Mouse (Mus musculus) kidney, postnatal 25 days (tissue): ENCODE results near the gene Acbd4.

Experiments used
- DNase-seq, 2 experiments: peaks; one replicate each; pipeline ENCODE4 v3.0.0; 2021; ENCODE audit warnings: mixed read lengths in 2 of 2

Gene Acbd4

DNA sequence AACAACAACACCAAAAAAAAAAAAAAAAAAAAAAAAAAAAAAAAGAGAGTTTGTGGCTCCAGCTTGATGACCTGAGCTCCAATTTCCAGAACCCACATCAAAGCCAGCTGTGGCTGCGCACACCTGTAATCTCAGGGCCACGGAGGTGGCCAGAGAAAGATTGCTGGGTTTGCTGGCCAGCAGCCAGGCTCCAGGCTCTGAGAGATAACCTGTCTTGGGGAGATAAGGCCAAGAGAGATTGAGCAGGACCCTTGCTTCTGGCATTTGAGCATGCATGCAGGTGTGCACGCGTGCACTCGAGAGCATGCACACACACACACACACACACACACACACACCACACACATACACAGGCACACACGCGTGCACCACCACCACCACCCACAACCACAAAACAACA is 8.2 kb upstream of the Acbd4 start:
- peak in 1 of 2 experiments; percentile 35 for DNase-seq

DNA sequence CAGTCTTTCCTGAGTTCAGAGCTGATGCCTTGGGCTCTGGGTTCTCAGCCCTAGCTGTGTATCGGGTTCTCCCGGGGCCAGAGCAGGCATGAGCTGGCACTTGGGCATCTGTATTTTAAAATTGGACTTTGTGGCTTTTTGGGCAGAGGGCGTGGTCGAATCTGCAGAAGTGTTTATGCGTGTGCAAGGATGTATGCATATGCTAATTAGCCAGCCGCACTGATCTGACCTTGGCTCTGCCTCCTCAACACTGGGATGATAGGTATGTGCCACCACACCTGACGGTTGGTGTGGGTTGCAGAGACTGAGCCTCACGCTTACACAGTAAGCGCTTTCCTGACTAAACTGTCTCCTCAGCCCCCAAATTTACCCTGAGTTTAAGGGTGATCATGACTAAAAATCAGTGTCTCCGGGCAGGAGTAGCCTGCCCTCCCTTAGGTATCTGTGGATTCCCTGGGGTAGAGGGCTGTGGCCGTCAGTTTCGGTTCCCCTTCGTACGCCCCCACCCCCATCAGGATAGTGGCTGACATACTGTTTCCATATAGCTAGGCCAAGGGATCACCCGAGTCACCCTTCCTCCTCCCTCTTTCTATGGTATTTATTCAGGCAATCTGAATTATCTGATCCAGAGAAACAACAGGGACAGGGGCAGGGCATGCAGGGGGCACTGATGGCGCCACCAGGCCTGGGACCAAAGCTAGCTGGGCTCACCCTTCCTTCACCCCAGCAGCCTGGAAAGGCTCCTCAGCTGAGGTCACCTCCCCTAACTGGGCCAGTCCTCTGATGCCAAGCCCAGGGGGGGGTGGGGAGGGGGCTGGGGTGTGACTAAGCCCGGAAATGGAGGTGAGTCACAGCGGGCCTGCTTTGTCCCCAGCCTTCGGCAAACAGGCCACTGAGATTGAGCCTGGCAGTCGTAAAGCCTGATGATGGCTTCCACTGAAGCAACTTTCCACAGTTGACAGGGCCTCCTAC is 7.3 kb upstream of the Acbd4 start:
- peak in 1 of 2 experiments; percentile 49 for DNase-seq

DNA sequence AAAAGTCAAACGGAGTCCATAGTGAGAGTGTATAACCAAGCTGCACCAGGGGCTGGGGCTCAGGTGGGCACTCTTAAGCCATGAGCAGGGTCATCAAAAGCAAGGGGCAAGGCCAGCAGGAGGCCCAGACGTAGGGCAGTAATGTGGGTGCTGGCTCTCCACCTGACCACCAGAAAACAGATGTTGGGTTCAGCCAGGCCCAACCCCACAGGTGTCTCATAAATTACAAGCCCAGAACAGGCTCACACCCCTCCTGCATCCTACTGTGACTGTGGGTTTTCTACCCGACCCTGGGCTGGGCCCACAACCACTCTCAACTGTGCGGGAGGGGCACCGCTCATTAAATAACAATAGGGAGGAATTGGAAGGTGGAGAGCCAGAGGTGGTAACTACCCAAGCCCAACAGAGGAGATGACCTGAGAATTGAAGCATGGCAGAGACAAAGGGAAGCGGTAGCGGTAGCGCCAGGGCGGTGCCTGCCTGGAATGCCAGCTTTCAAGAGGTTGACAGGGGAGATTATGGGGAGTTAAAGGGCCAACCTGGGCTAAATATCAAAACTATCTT is 6.3 kb upstream of the Acbd4 start:
- DNase-seq = peak in 1 of 2 experiments; percentile 34

DNA sequence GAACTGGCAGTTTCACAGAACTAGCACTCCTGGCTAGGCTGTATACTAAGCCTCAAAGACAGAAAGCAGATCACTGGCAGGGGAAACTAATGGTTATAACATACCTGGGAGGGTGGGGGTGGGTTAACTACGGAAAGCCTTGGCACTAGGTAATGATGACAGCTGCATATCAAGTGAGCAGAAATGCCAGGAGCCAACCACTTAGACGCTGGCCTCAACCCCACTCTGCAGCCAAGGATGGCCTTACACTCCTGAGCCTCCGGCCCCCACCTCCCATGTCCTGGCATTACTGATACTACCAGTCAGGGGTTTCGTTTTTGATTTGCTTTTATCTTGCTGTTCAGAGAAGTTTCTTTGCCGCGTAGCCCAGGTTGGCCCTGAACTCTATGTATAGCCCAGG is 5.7 kb upstream of the Acbd4 start:
- DNase-seq = peak in 1 of 2 experiments; percentile 39

DNA sequence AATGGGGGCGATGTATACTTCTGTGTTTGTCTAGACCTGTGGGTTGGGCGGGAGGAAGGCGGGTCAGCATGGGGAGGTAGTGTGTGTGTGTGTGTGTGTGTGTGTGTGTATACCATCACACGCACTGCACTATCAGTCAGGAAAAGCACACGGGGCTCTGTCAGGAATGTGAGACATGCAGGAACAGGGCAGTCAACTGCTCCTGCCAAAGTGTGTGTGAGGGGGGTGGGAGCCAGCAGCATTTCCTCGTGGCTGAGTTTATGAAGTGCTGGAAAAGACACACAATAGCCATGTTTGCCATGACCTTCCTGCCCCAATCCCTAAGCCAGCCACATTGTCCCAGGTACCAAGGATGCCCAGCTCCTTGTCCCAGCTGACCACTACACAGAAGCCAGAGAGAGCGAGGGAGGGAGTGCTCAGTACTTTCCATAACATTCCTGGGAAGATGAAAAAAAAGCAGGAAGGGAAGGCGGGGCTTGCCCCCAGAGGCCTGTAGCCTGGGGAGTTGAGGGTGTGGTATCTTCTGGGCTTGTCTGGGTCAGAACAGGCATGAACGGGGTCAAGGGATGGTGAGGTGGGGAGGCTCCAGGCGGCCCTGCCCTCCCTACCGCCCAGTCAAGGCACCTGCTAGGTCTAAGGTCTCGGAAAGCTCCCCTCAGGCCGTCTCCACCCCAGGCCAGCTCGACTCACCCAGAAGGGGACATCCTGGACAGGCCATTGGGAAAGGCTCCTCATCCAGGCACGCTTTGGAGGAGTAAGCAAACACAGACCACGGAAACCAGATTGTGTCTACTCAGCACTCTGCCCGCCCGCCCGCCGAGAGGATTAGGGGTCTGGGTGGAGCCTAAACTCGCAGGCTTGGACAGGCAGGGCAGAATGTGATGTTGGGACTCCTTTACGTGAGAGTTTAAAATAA is 4.2 kb upstream of the Acbd4 start:
- DNase-seq = peak in 1 of 2 experiments; percentile 67

DNA sequence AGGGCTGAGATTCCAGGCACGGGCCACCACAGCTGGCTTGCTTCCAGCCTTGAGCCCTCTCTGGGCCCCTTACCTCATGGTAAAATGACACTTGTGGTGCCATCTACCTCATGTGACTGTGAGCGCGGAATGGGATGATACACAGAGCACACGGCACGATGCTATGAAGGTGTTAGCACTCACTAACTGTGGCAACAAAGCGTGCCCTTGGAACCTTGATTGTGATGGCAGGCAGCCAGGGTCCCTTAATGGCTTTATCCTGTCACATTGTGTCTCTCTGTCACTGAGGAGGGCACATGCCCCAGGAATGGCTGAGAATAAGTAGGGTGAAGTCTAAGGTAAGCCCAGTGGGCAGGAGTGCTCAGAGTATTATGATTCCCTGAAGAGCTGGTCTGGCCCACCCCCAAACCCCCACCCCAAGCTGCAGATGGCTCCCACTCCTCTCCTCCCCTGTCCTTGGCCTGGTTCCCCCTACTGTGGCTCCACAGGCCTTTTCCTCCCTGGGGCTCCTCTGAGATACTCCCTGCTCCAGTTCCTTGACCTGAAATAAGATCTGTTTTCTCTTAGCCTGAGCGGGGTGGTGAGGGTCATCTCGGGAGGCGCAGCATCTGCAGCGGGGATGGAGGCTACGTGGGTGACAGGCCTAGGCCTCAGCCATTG is 2.8 kb upstream of the Acbd4 start:
- peak; percentile 48 to 57 for DNase-seq

DNA sequence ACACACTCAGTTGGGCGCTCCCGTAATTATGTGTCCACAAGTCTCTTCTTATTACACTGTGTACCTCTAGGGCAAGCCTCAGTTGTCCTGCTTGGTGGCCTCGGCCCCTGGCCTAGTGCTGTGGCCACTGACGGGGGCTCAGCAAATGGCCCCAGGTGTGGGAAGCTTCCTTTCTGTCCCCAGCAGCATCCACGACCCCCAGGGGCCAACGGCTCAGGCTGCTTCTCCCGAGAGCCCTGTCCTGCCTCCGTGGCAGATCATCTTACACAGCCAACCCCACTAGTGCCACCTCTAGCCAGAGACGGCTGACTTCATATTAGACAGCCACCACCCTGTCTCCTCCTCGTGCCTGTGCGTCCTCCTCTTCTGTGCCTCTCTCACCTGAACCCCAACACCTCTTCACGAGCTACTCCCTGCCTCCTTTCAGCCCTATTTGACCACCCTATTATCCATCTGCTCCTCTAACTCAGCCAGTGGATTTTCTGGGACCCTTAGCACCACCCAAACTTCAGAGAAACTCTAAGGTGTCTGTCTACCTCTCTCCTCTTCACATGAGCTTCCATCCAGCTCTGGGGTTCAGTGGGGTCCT is 2.0 kb upstream of the Acbd4 start:
- peak in 1 of 2 experiments; percentile 43 for DNase-seq

DNA sequence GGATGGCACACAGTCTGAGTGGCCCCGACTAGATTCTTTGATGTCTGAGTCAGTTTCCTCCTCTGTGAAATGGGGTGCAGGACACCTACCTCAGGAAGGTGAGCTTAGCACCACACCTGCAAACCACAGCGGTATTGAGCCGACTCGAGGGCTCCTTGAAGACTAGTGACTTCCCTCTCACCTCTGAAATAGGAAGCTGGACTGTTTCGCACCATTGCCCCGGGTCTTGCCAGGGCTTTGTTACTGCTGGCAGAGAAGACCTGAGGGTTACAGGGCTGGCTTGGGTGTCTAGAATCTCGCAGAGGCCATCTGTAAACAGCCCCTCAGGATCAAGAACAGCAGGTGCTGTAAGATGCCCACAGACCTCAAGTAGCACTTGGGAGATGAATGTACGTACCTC is 1.1 kb upstream of the Acbd4 start:
- DNase-seq = peak in 1 of 2 experiments; percentile 66

DNA sequence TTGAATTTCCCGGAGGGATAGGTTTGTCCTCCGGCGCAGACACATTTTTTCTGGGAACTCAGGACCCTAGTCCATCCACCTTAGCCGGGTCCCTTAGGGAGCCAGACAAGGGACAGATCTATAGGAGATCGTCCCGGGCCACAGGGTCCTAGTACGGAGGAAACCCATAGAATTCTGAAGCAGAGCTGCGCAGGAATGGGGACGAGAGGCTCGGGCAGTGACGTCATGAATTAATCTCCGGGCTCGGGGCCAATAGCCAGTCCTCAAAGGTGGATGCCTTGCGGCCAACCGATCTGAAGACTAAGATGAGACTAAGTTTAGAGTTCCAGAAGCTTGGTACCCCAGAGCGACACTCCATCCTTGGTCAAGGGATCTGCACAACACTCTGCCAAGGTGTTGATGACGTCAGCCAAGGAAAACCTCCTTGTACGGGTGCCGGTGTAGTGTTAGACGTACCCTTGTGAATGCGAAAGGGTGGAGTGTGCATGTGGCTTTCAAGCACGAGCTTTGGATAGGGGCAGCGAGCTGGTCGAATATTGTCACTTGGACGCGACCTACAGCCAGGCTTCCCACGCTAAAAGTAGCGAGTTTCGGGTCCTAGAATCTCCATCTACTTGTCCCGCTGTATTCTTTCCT is 502 bp downstream of the Acbd4 start:
- peak; percentile 87 to 88 for DNase-seq

DNA sequence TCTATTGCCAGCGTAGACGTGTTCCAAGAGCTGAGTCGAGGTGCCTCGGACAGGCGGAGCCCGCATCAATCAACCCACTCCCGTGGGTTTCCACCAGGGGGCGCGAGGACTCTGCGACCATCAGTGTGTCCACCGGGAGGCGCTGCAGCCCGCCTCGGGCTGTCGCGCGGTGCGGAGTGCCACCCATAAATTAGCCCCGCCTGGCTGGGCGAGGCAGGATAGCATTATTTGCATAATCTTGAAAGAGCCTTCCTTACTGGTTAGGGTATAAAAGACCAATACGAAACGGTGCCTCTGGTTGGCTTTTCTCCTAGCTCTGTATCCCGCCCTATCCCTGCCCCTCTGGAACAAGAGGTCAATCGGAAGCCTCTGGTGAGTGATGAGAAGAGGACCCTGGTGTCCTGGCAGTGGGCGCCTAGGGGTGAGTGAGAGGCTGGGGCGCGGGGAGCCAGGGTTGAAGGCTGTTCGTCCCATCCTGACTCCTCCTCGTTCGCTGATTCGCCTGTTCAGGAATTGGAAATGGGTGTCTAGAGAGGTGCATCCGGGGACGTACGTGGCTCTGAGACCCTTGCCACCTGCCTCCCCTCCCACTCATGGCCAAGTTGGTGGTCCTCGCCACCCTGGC is 1.4 kb downstream of the Acbd4 start:
- DNase-seq = peak; percentile 96 to 97

DNA sequence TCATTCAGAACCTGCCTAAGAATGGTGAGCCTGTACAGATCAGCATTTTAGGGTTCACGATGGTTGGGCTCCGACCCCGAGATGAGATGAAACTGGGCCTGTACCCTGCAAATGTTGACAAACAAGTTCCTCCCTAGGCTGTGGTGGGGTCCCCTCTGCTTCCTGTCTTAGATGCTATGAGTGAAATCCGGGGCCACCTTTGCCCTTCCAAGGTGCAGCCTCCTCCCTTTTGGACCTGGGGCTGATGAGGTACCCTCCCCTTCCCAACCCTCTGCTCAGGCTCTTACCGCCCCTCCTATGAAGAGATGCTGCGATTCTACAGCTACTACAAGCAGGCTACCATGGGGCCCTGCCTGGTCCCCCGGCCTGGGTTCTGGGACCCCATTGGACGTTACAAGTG is 2.1 kb downstream of the Acbd4 start:
- DNase-seq = peak in 1 of 2 experiments; percentile 74

DNA sequence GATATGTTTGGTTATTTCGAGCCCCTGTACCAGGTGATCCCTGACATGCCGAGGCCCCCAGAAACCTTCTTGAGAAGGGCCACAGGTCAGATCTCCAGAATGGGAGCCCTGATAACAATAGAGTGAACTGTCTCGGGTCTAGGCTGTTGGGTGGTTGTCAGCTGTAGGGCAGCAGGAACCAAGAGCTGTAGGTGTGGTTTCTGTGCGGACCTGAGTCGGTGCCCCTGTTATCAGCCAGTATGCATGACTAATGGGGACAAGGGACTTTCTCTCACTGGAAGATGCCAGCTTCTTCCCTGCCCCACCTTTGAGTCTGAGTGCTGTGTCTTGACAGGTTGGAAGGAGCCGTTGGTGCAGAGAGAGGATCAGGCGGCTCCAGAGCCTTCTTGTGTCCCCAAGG is 3.0 kb downstream of the Acbd4 start:
- peak in 1 of 2 experiments; percentile 47 for DNase-seq

DNA sequence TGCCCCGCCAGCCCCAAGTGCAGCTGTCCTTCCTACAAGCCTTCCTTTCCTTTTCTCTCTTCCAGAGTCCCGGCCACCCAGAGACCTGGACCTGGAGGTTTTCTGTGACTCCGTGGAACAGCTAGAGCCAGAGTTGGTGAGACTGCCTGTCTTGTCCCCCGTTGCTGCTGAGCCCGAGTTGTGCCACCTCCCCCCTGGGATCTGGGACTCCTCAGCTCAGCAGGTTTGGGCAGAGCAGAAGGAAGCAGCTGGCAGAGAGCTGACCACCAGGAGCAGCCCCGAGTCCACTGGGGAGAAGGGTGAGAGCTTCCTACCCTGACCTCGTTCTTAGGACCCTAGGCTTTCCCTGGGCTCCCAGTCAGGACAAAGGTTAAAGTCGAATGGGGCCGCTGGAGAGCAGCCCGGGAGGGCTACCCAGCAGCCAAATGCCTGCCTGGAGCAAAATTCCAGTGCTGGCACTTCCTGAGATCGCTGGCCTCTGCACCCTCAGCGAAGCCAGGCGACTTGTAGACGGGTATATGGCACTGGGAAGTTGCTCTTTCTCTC is 3.8 kb downstream of the Acbd4 start:
- peak; percentile 82 to 92 for DNase-seq

DNA sequence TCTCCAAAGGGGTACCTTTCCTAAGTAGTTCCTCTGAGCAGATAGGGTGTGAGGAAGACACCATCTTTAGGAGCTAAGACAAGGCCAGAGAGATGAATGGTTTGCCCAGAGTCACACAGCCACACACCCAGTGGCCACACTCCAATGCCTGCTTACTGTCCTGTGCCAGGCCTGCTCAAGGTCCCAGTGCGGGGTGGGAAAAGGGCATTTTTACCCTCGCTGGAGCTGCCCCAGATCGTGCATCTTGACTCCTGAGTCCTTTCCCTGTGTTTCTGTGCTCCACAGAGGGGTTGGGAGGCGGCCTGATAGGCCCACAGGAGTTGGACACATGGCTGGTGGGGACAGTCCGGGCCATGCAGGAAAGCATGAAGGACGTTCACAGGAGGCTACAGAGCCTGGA is 4.3 kb downstream of the Acbd4 start:
- peak in 1 of 2 experiments; percentile 59 for DNase-seq

DNA sequence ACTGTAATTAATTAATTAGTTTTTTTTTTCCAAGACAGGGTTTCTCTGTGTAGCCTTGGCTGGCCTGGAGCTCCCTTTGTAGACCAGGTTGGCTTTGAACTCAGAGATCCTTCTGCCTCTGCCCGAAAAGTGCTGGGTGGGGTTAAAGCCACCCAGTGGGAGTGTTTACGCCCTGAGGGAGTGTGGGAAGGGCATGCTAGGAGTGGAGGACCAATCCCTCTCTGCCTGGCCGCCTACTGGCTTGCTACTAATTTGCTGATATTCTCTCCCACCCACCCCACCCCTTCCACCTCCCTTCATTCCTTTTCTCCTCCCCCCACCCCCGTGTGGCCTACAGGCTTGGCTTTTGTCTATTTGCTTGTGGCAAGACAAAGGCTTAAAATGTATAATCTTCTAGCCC is 4.9 kb downstream of the Acbd4 start:
- DNase-seq = peak in 1 of 2 experiments; percentile 60

DNA sequence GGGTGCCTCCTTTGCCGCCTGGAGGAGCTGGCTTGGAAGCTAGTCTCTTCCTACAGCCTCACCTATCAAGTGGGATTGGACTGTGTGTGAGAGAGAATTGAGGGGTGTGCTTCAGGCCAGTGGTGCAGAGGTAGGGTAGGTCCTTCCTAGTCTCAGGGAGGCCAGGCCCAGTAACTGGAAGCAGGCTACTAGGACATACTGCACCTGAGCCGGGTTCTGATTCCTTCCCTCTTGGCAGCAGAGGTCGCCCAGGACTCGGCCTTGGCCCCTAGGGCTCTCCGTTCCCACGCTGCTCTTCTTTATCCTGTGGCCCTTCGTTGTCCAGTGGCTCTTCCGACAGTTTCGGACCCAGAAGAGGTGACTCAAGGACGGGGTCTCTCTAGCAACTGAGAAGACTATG is 9.8 kb downstream of the Acbd4 start:
- DNase-seq = peak in 1 of 2 experiments; percentile 64

DNA sequence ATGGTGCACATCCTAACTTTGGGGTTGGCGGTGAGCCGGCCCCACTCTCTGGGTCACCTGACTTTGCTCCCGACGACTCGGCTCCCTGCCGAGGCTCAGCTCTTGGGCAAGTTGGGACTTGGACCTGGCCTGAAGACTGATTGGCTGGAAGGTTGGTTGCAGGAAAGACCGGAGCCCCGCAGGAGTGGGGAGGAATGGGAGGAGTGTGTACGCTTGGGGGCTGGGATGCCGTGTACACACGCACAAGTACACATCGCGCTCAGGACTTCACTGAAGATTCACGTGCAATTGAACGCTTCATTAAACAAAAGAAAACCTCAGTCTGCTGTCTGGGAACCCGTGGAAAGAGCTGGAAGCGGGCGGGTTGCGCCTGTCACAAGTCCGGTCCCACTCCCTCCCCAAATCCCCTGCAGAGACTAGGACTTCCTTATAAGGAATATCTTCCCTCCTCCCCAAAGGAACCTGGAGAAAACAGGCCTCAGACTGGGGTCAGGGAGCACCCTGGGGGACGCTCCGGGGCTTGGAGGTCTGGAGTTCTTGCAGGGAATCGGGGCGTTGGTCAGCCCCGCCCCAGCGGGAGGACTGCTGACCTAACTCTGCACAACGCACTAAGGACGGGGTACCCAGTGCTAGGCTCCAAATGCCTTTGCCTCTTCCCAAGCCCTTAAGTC is 10.5 kb downstream of the Acbd4 start:
- DNase-seq = peak; percentile 88 to 96

DNA sequence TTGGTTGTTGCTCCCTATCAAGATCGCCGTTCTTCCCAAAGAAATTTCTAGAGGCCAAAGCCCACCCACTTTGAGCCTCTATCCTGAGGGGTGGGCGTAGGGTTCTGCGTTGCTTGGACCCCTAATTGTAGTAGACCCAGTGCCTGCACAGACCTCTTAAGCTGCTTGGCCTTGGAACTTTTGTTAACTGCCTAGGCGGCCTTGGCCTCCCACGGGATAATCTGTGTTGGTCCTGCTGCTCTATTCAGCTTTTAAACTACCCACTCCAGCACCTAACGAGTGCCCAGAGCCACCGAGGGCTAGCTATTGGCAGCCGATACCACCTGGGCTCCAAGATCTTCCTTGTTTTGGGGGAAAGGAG is 11.1 kb downstream of the Acbd4 start:
- no peak for DNase-seq

DNA sequence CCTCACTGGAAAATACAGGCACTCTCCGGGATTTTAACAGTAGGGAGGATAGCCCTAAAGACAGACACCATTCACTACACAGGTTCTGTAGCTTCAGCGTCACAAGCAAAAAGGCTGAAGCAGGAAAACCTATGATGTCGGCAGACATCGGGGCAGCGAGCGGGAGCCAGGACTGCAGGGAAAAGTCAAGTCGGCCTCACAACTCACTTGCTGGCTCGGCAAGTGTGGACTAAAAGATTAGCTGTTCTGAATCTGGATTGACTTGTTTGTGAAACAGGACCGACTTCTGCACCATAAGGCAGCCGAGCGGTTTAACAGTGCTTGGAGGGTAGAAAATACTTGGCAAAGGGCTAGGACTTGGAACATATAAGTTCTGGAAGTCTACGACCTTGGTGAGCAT is 11.5 kb downstream of the Acbd4 start:
- peak in 1 of 2 experiments; percentile 51 for DNase-seq

DNA sequence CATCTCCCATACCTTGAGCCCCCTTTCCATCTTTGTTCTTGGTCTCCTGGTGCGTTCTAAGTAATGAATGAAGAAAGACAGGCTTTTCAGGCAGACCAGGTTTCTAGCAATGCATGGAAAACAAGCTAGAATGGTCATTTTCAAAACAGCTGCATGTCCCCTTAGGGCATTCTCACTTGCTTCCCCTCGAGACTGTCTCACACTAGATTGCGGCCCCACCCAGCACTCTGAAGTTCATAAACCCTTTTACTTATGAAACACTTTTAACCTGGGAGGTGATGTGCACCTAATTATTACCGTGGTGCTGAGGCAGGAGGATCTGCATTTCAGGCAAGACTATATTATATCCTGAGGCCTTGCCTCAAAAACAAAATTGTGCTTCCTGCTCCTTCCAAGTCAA is 12.3 kb downstream of the Acbd4 start:
- DNase-seq = no peak
